Mouse (Mus musculus): ENCODE data around the gene Hs2st1. TPM values are rescaled to one million over a fixed set of nuclear protein-coding genes. Genes with fewer than 3 reads are reported as not detected.

The Hs2st1 gene
- polyA plus RNA-seq, 1 experiment from 2014 or later: 16.9 TPM

- no peaks in the 10 kb centered on the region for H3K4me1 ChIP-seq (ENCODE audit: control insufficient read depth, insufficient read depth, low read length)
- peak overlapping the region; percentile 23; the same call in 1 of the 2 replicates for H3K4me3 ChIP-seq (ENCODE audit: low read length)
- no peaks in the 10 kb centered on the region for H3K27me3 ChIP-seq (ENCODE audit: control insufficient read depth, insufficient read depth, low read length)
- H3K27ac ChIP-seq (ENCODE audit: low read depth, low read length): no peak overlapping the region
- WGBS: 42% methylated on average over 21 of the region's 21 CpGs
- H3K36me3 ChIP-seq (ENCODE audit: control insufficient read depth, insufficient read depth, low read length): no peaks in the 10 kb centered on the region
- ATAC-seq (ENCODE audit: low FRiP score, low TSS enrichment): peak; percentile 83
- H3K9me3 ChIP-seq (ENCODE audit: control insufficient read depth, low read length): no peaks in the 10 kb centered on the region
- no peak overlapping the region for H3K9ac ChIP-seq (ENCODE audit: low read depth, low read length)
- H3K4me2 ChIP-seq (replicated peaks; ENCODE audit: low read depth, low read length): peak overlapping the region; percentile 44
These were observed 170.5 kb downstream of the Hs2st1 start for GRCm38 (mm10) chr3:144399358-144400096.

GRCm38 (mm10) chr3:144398166-144398565 lies 171.8 kb downstream of the Hs2st1 start:
- Histone ChIP-seq H3K27me3 (ENCODE audit: control insufficient read depth, insufficient read depth, low read length) (no peaks in the 10 kb centered on the region), H3K36me3 (ENCODE audit: control insufficient read depth, insufficient read depth, low read length) (no peaks in the 10 kb centered on the region), H3K4me1 (ENCODE audit: control insufficient read depth, insufficient read depth, low read length) (no peaks in the 10 kb centered on the region), H3K9me3 (ENCODE audit: control insufficient read depth, low read length) (no peaks in the 10 kb centered on the region), H3K27ac (ENCODE audit: low read depth, low read length) (no peak overlapping the region), H3K9ac (ENCODE audit: low read depth, low read length) (no peak overlapping the region), H3K4me3 (ENCODE audit: low read length) (no peak overlapping the region), H3K4me2 (replicated peaks; ENCODE audit: low read depth, low read length) (no peak overlapping the region)
- no peak for ATAC-seq (ENCODE audit: low FRiP score, low TSS enrichment)
- WGBS: 85% methylated on average over 7 of the region's 7 CpGs

- Histone ChIP-seq H3K36me3 (ENCODE audit: control insufficient read depth, insufficient read depth, low read length) (no peaks in the 10 kb centered on the region), H3K9ac (ENCODE audit: low read depth, low read length) (no peak overlapping the region), H3K27ac (ENCODE audit: low read depth, low read length) (no peak overlapping the region), H3K9me3 (ENCODE audit: control insufficient read depth, low read length) (no peaks in the 10 kb centered on the region), H3K4me1 (ENCODE audit: control insufficient read depth, insufficient read depth, low read length) (no peaks in the 10 kb centered on the region), H3K4me3 (ENCODE audit: low read length) (no peak overlapping the region), H3K4me2 (replicated peaks; ENCODE audit: low read depth, low read length) (no peak overlapping the region), H3K27me3 (ENCODE audit: control insufficient read depth, insufficient read depth, low read length) (no peaks in the 10 kb centered on the region)
- WGBS: 70% methylated on average over 17 of the region's 17 CpGs
- no peak for ATAC-seq (ENCODE audit: low FRiP score, low TSS enrichment)
These were observed 173.5 kb downstream of the Hs2st1 start for GRCm38 (mm10) chr3:144396478-144396877.

GRCm38 (mm10) chr3:144394454-144394943 lies 175.5 kb downstream of the Hs2st1 start:
- H3K9me3 ChIP-seq (ENCODE audit: control insufficient read depth, low read length): no peaks in the 10 kb centered on the region
- no peaks in the 10 kb centered on the region for H3K36me3 ChIP-seq (ENCODE audit: control insufficient read depth, insufficient read depth, low read length)
- no peak for ATAC-seq (ENCODE audit: low FRiP score, low TSS enrichment)
- 74% methylated on average over 7 of the region's 7 CpGs for WGBS
- no peak overlapping the region for H3K4me3 ChIP-seq (ENCODE audit: low read length)
- H3K4me2 ChIP-seq (replicated peaks; ENCODE audit: low read depth, low read length): no peak overlapping the region
- H3K4me1 ChIP-seq (ENCODE audit: control insufficient read depth, insufficient read depth, low read length): no peaks in the 10 kb centered on the region
- H3K9ac ChIP-seq (ENCODE audit: low read depth, low read length): no peak overlapping the region
- H3K27ac ChIP-seq (ENCODE audit: low read depth, low read length): no peak overlapping the region
- no peaks in the 10 kb centered on the region for H3K27me3 ChIP-seq (ENCODE audit: control insufficient read depth, insufficient read depth, low read length)

- Histone ChIP-seq H3K9ac (ENCODE audit: low read depth, low read length) (no peak overlapping the region), H3K27ac (ENCODE audit: low read depth, low read length) (no peak overlapping the region), H3K4me2 (replicated peaks; ENCODE audit: low read depth, low read length) (no peak overlapping the region), H3K4me3 (ENCODE audit: low read length) (no peak overlapping the region), H3K9me3 (ENCODE audit: control insufficient read depth, low read length) (no peaks in the 10 kb centered on the region), H3K4me1 (ENCODE audit: control insufficient read depth, insufficient read depth, low read length) (no peaks in the 10 kb centered on the region), H3K36me3 (ENCODE audit: control insufficient read depth, insufficient read depth, low read length) (no peaks in the 10 kb centered on the region), H3K27me3 (ENCODE audit: control insufficient read depth, insufficient read depth, low read length) (no peaks in the 10 kb centered on the region)
- 71% methylated on average over 4 of the region's 4 CpGs for WGBS
- ATAC-seq (ENCODE audit: low FRiP score, low TSS enrichment): no peak
These were observed 183.5 kb downstream of the Hs2st1 start for GRCm38 (mm10) chr3:144386446-144386845.

GRCm38 (mm10) chr3:144384648-144385047 lies 185.3 kb downstream of the Hs2st1 start:
- no peak overlapping the region for H3K4me3 ChIP-seq (ENCODE audit: low read length)
- H3K9ac ChIP-seq (ENCODE audit: low read depth, low read length): no peak overlapping the region
- no peak for ATAC-seq (ENCODE audit: low FRiP score, low TSS enrichment)
- WGBS: 81% methylated on average over 10 of the region's 10 CpGs
- no peaks in the 10 kb centered on the region for H3K4me1 ChIP-seq (ENCODE audit: control insufficient read depth, insufficient read depth, low read length)
- no peak overlapping the region for H3K27ac ChIP-seq (ENCODE audit: low read depth, low read length)
- no peaks in the 10 kb centered on the region for H3K9me3 ChIP-seq (ENCODE audit: control insufficient read depth, low read length)
- no peaks in the 10 kb centered on the region for H3K36me3 ChIP-seq (ENCODE audit: control insufficient read depth, insufficient read depth, low read length)
- H3K4me2 ChIP-seq (replicated peaks; ENCODE audit: low read depth, low read length): no peak overlapping the region
- H3K27me3 ChIP-seq (ENCODE audit: control insufficient read depth, insufficient read depth, low read length): no peaks in the 10 kb centered on the region

- 12% methylated on average over 15 of the region's 16 CpGs for WGBS
- H3K9ac ChIP-seq (ENCODE audit: low read depth, low read length): no peak overlapping the region
- peak overlapping the region; percentile 53 for H3K4me2 ChIP-seq (replicated peaks; ENCODE audit: low read depth, low read length)
- H3K27ac ChIP-seq (ENCODE audit: low read depth, low read length): peak overlapping the region; percentile 11; the same call in 1 of the 2 replicates
- no peaks in the 10 kb centered on the region for H3K4me1 ChIP-seq (ENCODE audit: control insufficient read depth, insufficient read depth, low read length)
- peak overlapping the region; percentile 31 for H3K4me3 ChIP-seq (ENCODE audit: low read length)
- H3K27me3 ChIP-seq (ENCODE audit: control insufficient read depth, insufficient read depth, low read length): no peaks in the 10 kb centered on the region
- no peaks in the 10 kb centered on the region for H3K36me3 ChIP-seq (ENCODE audit: control insufficient read depth, insufficient read depth, low read length)
- no peaks in the 10 kb centered on the region for H3K9me3 ChIP-seq (ENCODE audit: control insufficient read depth, low read length)
- peak; percentile 81 for ATAC-seq (ENCODE audit: low FRiP score, low TSS enrichment)
These were observed 188.5 kb downstream of the Hs2st1 start for GRCm38 (mm10) chr3:144381431-144381980.

- H3K4me3 ChIP-seq (ENCODE audit: low read length): peak overlapping the region; percentile 31
- H3K36me3 ChIP-seq (ENCODE audit: control insufficient read depth, insufficient read depth, low read length): no peaks in the 10 kb centered on the region
- H3K9me3 ChIP-seq (ENCODE audit: control insufficient read depth, low read length): no peaks in the 10 kb centered on the region
- H3K27me3 ChIP-seq (ENCODE audit: control insufficient read depth, insufficient read depth, low read length): no peaks in the 10 kb centered on the region
- no peaks in the 10 kb centered on the region for H3K4me1 ChIP-seq (ENCODE audit: control insufficient read depth, insufficient read depth, low read length)
- peak overlapping the region; percentile 11; the same call in 1 of the 2 replicates for H3K27ac ChIP-seq (ENCODE audit: low read depth, low read length)
- ATAC-seq (ENCODE audit: low FRiP score, low TSS enrichment): peak; percentile 95
- 0 out of 2 replicates have a peak overlapping the region, but pooled peaks have one; percentile 31 for H3K9ac ChIP-seq (ENCODE audit: low read depth, low read length)
- H3K4me2 ChIP-seq (replicated peaks; ENCODE audit: low read depth, low read length): peak overlapping the region; percentile 53
- WGBS: under 1% methylated on average over 18 of the region's 18 CpGs
These were observed 189.1 kb downstream of the Hs2st1 start for GRCm38 (mm10) chr3:144380921-144381320.

GRCm38 (mm10) chr3:144379801-144380200 lies 190.2 kb downstream of the Hs2st1 start:
- Histone ChIP-seq H3K36me3 (ENCODE audit: control insufficient read depth, insufficient read depth, low read length) (no peaks in the 10 kb centered on the region), H3K27me3 (ENCODE audit: control insufficient read depth, insufficient read depth, low read length) (no peaks in the 10 kb centered on the region), H3K27ac (ENCODE audit: low read depth, low read length) (no peak overlapping the region), H3K4me1 (ENCODE audit: control insufficient read depth, insufficient read depth, low read length) (no peaks in the 10 kb centered on the region), H3K4me2 (replicated peaks; ENCODE audit: low read depth, low read length) (no peak overlapping the region), H3K4me3 (ENCODE audit: low read length) (no peak overlapping the region), H3K9me3 (ENCODE audit: control insufficient read depth, low read length) (no peaks in the 10 kb centered on the region), H3K9ac (ENCODE audit: low read depth, low read length) (no peak overlapping the region)
- 85% methylated on average over 4 of the region's 4 CpGs for WGBS
- ATAC-seq (ENCODE audit: low FRiP score, low TSS enrichment): no peak

Data from kidney, embryonic 14.5 days (tissue).